In the genomic region with DNA sequence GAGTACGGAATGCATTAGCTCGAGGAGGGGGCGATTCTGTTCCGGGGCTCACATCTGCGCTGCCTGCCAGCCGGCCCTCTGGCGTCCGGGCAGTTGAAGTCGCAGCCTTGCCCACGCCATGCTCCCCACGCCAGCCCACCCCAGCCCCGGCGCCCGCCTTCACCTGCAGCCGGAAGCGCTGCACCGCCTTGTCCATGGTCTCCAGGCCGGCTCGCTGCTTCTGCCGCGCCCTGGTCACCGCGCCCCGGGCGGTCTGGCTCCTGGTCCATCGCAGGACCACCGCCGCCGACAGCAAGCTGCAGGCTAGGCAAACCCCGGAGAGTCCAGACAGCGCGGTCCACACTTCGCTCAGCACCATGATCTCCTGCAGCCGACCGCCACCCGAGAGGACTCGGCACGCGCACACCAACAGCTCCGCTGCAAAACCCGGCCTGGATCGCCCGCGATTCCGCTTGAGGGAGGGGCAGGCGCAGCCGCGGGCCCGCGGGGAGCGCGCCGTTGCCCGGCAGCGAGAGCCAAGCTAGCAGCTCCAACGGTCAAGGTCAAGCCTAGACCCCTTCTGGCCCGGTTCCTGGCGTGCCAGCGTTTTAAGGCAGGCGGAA, we compare ENCODE assay signal across 8 mouse cellular contexts. TPM values are rescaled to one million over a fixed set of nuclear protein-coding genes. Genes with fewer than 3 reads are reported as not detected.
DNase-seq lines count a peak whose midpoint lies in the region; ATAC-seq and TF ChIP-seq lines count a peak whose summit lies in the region.

No protein-coding gene starts in this region.

- peak overlapping the region; percentile 76 for H3ac ChIP-seq in C2C12 (ENCODE audit: control insufficient read depth, insufficient read length, low read depth)

- no peak for TF ChIP-seq EP300 in liver, embryonic 14.5 days (IDR thresholded peaks at IDR 0.05; ENCODE audit: low read depth)

- TF ChIP-seq POLR2A in bone marrow macrophage, adult 2 months (IDR thresholded peaks at IDR 0.05; ENCODE audit: borderline replicate concordance, low read depth, low read length), result no peak

- ATAC-seq in heart, embryonic 14.5 days (ENCODE audit: insufficient number of reproducible peaks, insufficient read depth, low FRiP score, low read depth), result peak; percentile 68
- ATAC-seq in liver, embryonic 14.5 days (ENCODE audit: insufficient read depth), result peak; percentile 53
- ATAC-seq in neural tube, embryonic 11.5 days (ENCODE audit: insufficient read depth, low FRiP score, low TSS enrichment), result peak; percentile 86
- ATAC-seq in stomach, embryonic 16.5 days (ENCODE audit: insufficient read depth, low FRiP score), result peak; percentile 78

- peak overlapping the region; percentile 68 for H3K9ac ChIP-seq in heart, embryonic 14.5 days (ENCODE audit: low read length)
- H3K9ac ChIP-seq in liver, embryonic 14.5 days (replicated peaks), result no peak overlapping the region; the same call in 1 of the 2 replicates
- peak overlapping the region; percentile 53 for H3K9ac ChIP-seq in neural tube, embryonic 11.5 days (ENCODE audit: low read length)
- peak overlapping the region; percentile 77 for H3K9ac ChIP-seq in stomach, embryonic 16.5 days (ENCODE audit: low read length)

- H3K4me2 ChIP-seq in heart, embryonic 14.5 days (ENCODE audit: low read length), result peak overlapping the region; percentile 100
- peak overlapping the region; percentile 57 for H3K4me2 ChIP-seq in liver, embryonic 14.5 days (ENCODE audit: low read depth)
- peak overlapping the region; percentile 94 for H3K4me2 ChIP-seq in neural tube, embryonic 11.5 days (ENCODE audit: low read depth)
- H3K4me2 ChIP-seq in stomach, embryonic 16.5 days (ENCODE audit: low read depth, low read length), result peak overlapping the region; percentile 97

- H3K79me2 ChIP-seq in C2C12 (ENCODE audit: control insufficient read depth, insufficient read depth), result no peaks in the 10 kb centered on the region

- peak; percentile 77 for DNase-seq in forebrain, embryonic 10.5 days (ENCODE audit: extremely low spot score, low spot score)
- peak; percentile 86 for DNase-seq in kidney, postnatal 10 days
- DNase-seq in liver, embryonic 14.5 days (ENCODE audit: low read depth in 3 of 3, low spot score in 3 of 3), result no peak
- peak; percentile 84 for DNase-seq in neural tube, embryonic 11.5 days (ENCODE audit: low spot score)

- no peaks in the 10 kb centered on the region for H3K9me3 ChIP-seq in forebrain, embryonic 10.5 days
- no peaks in the 10 kb centered on the region for H3K9me3 ChIP-seq in heart, embryonic 14.5 days (ENCODE audit: control insufficient read depth, low read length)
- no peaks in the 10 kb centered on the region for H3K9me3 ChIP-seq in liver, embryonic 14.5 days (ENCODE audit: control insufficient read depth, low read length)
- H3K9me3 ChIP-seq in neural tube, embryonic 11.5 days (ENCODE audit: control insufficient read depth, low read length), result no peaks in the 10 kb centered on the region
- no peaks in the 10 kb centered on the region for H3K9me3 ChIP-seq in stomach, embryonic 16.5 days (replicated peaks; ENCODE audit: control insufficient read depth, low read length)

- WGBS in forebrain, embryonic 10.5 days, result under 1% methylated on average over 60 of the region's 60 CpGs
- WGBS in heart, embryonic 14.5 days, result under 1% methylated on average over 60 of the region's 60 CpGs
- WGBS in liver, embryonic 14.5 days (ENCODE audit: insufficient replicate concordance), result under 1% methylated on average over 60 of the region's 60 CpGs
- under 1% methylated on average over 59 of the region's 60 CpGs for WGBS in neural tube, embryonic 11.5 days
- WGBS in stomach, embryonic 16.5 days, result under 1% methylated on average over 60 of the region's 60 CpGs

- H3K27me3 ChIP-seq in C2C12 (ENCODE audit: control insufficient read depth, insufficient read depth, insufficient read length), result peaks cover 53% of the 10 kb centered on the region
- peaks cover 86% of the 10 kb centered on the region for H3K27me3 ChIP-seq in forebrain, embryonic 10.5 days (ENCODE audit: poor library complexity, severe bottlenecking)
- H3K27me3 ChIP-seq in heart, embryonic 14.5 days (ENCODE audit: control insufficient read depth, insufficient read depth, low read length), result peaks cover 52% of the 10 kb centered on the region
- H3K27me3 ChIP-seq in liver, embryonic 14.5 days (ENCODE audit: control insufficient read depth, insufficient read depth, low read length), result peaks cover 40% of the 10 kb centered on the region
- peaks cover 40% of the 10 kb centered on the region for H3K27me3 ChIP-seq in neural tube, embryonic 11.5 days (ENCODE audit: control insufficient read depth, insufficient read depth, low read length)
- peaks cover 30% of the 10 kb centered on the region for H3K27me3 ChIP-seq in stomach, embryonic 16.5 days (ENCODE audit: control insufficient read depth, insufficient read depth, low read length)

- H3K79me3 ChIP-seq in C2C12 (ENCODE audit: low read depth), result no peaks in the 10 kb centered on the region

- H3K36me3 ChIP-seq in C2C12 (ENCODE audit: control insufficient read depth, insufficient read depth), result no peaks in the 10 kb centered on the region
- H3K36me3 ChIP-seq in forebrain, embryonic 10.5 days (replicated peaks), result no peaks in the 10 kb centered on the region
- H3K36me3 ChIP-seq in heart, embryonic 14.5 days (ENCODE audit: control insufficient read depth, insufficient read depth, low read length), result no peaks in the 10 kb centered on the region
- H3K36me3 ChIP-seq in liver, embryonic 14.5 days (replicated peaks; ENCODE audit: control insufficient read depth, insufficient read depth, low read depth), result no peaks in the 10 kb centered on the region
- H3K36me3 ChIP-seq in neural tube, embryonic 11.5 days (ENCODE audit: control insufficient read depth, insufficient read depth, low read length), result no peaks in the 10 kb centered on the region
- H3K36me3 ChIP-seq in stomach, embryonic 16.5 days (ENCODE audit: control insufficient read depth, insufficient read depth, low read length), result no peaks in the 10 kb centered on the region

- H3K4me1 ChIP-seq in bone marrow macrophage, adult 2 months (ENCODE audit: control insufficient read depth, insufficient read depth, low read length), result no peaks in the 10 kb centered on the region
- H3K4me1 ChIP-seq in forebrain, embryonic 10.5 days, result peaks cover 29% of the 10 kb centered on the region
- H3K4me1 ChIP-seq in heart, embryonic 14.5 days (ENCODE audit: control insufficient read depth in 2 of 2, insufficient read depth in 2 of 2, low read length in 2 of 2), result 0 out of 4 replicates have a peak, but pooled peaks cover 3 to 5% of the 10 kb centered on the region in 2 experiments
- H3K4me1 ChIP-seq in liver, embryonic 14.5 days (replicated peaks; ENCODE audit: control insufficient read depth in 2 of 2, insufficient read depth in 2 of 2, low read length in 1 of 2), result 0 out of 4 replicates have a peak, but pooled peaks cover 0 to 2% of the 10 kb centered on the region in 2 experiments
- H3K4me1 ChIP-seq in neural tube, embryonic 11.5 days (ENCODE audit: control insufficient read depth, insufficient read depth, low read length), result no peaks in the 10 kb centered on the region
- 0 out of 2 replicates have a peak, but pooled peaks cover 2% of the 10 kb centered on the region for H3K4me1 ChIP-seq in stomach, embryonic 16.5 days (ENCODE audit: control insufficient read depth, insufficient read depth, low read length)

- H3K4me3 ChIP-seq in C2C12 (ENCODE audit: insufficient read depth, poor library complexity, severe bottlenecking), result peak overlapping the region; percentile 6
- H3K4me3 ChIP-seq in bone marrow macrophage, adult 2 months (ENCODE audit: insufficient read depth, low read length), result peak overlapping the region; percentile 69
- H3K4me3 ChIP-seq in forebrain, embryonic 10.5 days, result peak overlapping the region; percentile 73
- H3K4me3 ChIP-seq in heart, embryonic 14.5 days (ENCODE audit: control insufficient read depth in 1 of 2, insufficient read depth in 1 of 2, low read depth in 1 of 2, low read length in 2 of 2), result peak overlapping the region; percentile 62 to 66
- H3K4me3 ChIP-seq in liver, embryonic 14.5 days (ENCODE audit: insufficient read depth in 1 of 2, low read depth in 2 of 2, low read length in 2 of 2), result peak overlapping the region; percentile 58 to 59
- peak overlapping the region; percentile 51 for H3K4me3 ChIP-seq in neural tube, embryonic 11.5 days (ENCODE audit: low read depth, low read length)
- peak overlapping the region; percentile 70 for H3K4me3 ChIP-seq in stomach, embryonic 16.5 days (replicated peaks; ENCODE audit: low read length)

- no peak for TF ChIP-seq CTCF in C2C12 (IDR thresholded peaks at IDR 0.05; ENCODE audit: control insufficient read depth, insufficient read depth, insufficient read length)
- no peak for TF ChIP-seq CTCF in bone marrow macrophage, adult 2 months (IDR thresholded peaks at IDR 0.05; ENCODE audit: low read depth, low read length)
- no peak for TF ChIP-seq CTCF in liver, embryonic 14.5 days (IDR thresholded peaks at IDR 0.05; ENCODE audit: low read depth)

- no peak overlapping the region for H3K27ac ChIP-seq in bone marrow macrophage, adult 2 months (ENCODE audit: insufficient read depth, low read depth, low read length)
- H3K27ac ChIP-seq in forebrain, embryonic 10.5 days, result peak overlapping the region; percentile 79
- no peak overlapping the region for H3K27ac ChIP-seq in heart, embryonic 14.5 days (replicated peaks in 1 of 2; ENCODE audit: control insufficient read depth in 1 of 2, insufficient read depth in 1 of 2, low read depth in 2 of 2, low read length in 2 of 2)
- H3K27ac ChIP-seq in liver, embryonic 14.5 days, result no peak overlapping the region
- no peak overlapping the region for H3K27ac ChIP-seq in neural tube, embryonic 11.5 days (ENCODE audit: low read depth, low read length)
- H3K27ac ChIP-seq in stomach, embryonic 16.5 days (ENCODE audit: low read length), result peak overlapping the region; percentile 49; the same call in 1 of the 2 replicates

RNA-seq across cellular contexts. Expression of a gene that starts 0.3 kb away (rescaled TPM):
- polyA plus RNA-seq in C2C12 (2012; fragmentation: generic; extraction: Trizol), result 0.06 TPM
- not detected in 2 replicates for polyA plus RNA-seq in bone marrow macrophage, adult 2 months (2012; ENCODE audit: insufficient read depth, insufficient read length, missing spikeins)
- polyA plus RNA-seq in forebrain, embryonic 10.5 days (2016; fragmentation: Nextera tagmentation; extraction: Ambion mirVana), result 1.9 and 2.3 TPM in 2 replicates
- polyA plus RNA-seq in heart, embryonic 14.5 days (2014; fragmentation: Nextera tagmentation; extraction: Ambion mirVana), result 1.1 and 1.9 TPM in 2 replicates
- 4.0 and 4.1 TPM in 2 replicates for polyA plus RNA-seq in liver, embryonic 14.5 days (2012; rRNA removed)
- 3.8 and 5.4 TPM in 2 replicates for polyA plus RNA-seq in liver, embryonic 14.5 days (2014; fragmentation: Nextera tagmentation; extraction: Ambion mirVana)
- 1.9 and 2.1 TPM in 2 replicates for polyA plus RNA-seq in neural tube, embryonic 11.5 days (2014; fragmentation: Nextera tagmentation; extraction: Ambion mirVana)
- 14.0 and 15.9 TPM in 2 replicates for polyA plus RNA-seq in stomach, embryonic 16.5 days (2015; fragmentation: Nextera tagmentation; extraction: Ambion mirVana)

RNA-seq across cellular contexts. Expression of a gene that starts 36.3 kb away (rescaled TPM):
- 12.0 TPM for polyA plus RNA-seq in C2C12 (2012; fragmentation: generic; extraction: Trizol)
- 12.4 and 12.8 TPM in 2 replicates for polyA plus RNA-seq in bone marrow macrophage, adult 2 months (2012; ENCODE audit: insufficient read depth, insufficient read length, missing spikeins)
- 17.3 and 18.0 TPM in 2 replicates for polyA plus RNA-seq in forebrain, embryonic 10.5 days (2016; fragmentation: Nextera tagmentation; extraction: Ambion mirVana)
- 30.3 and 30.5 TPM in 2 replicates for polyA plus RNA-seq in heart, embryonic 14.5 days (2014; fragmentation: Nextera tagmentation; extraction: Ambion mirVana)
- polyA plus RNA-seq in liver, embryonic 14.5 days (2012; rRNA removed), result 3.7 and 4.4 TPM in 2 replicates
- polyA plus RNA-seq in liver, embryonic 14.5 days (2014; fragmentation: Nextera tagmentation; extraction: Ambion mirVana), result 7.0 and 8.6 TPM in 2 replicates
- 21.0 and 21.2 TPM in 2 replicates for polyA plus RNA-seq in neural tube, embryonic 11.5 days (2014; fragmentation: Nextera tagmentation; extraction: Ambion mirVana)
- polyA plus RNA-seq in stomach, embryonic 16.5 days (2015; fragmentation: Nextera tagmentation; extraction: Ambion mirVana), result 18.5 and 18.8 TPM in 2 replicates

RNA-seq across cellular contexts. Expression of a gene that starts 57.5 kb away (rescaled TPM):
- 769 TPM for polyA plus RNA-seq in C2C12 (2012; fragmentation: generic; extraction: Trizol)
- 470 and 523 TPM in 2 replicates for polyA plus RNA-seq in bone marrow macrophage, adult 2 months (2012; ENCODE audit: insufficient read depth, insufficient read length, missing spikeins)
- polyA plus RNA-seq in forebrain, embryonic 10.5 days (2016; fragmentation: Nextera tagmentation; extraction: Ambion mirVana), result 440 and 449 TPM in 2 replicates
- polyA plus RNA-seq in heart, embryonic 14.5 days (2014; fragmentation: Nextera tagmentation; extraction: Ambion mirVana), result 1,366 and 1,395 TPM in 2 replicates
- 181 and 298 TPM in 2 replicates for polyA plus RNA-seq in liver, embryonic 14.5 days (2012; rRNA removed)
- 426 and 440 TPM in 2 replicates for polyA plus RNA-seq in liver, embryonic 14.5 days (2014; fragmentation: Nextera tagmentation; extraction: Ambion mirVana)
- polyA plus RNA-seq in neural tube, embryonic 11.5 days (2014; fragmentation: Nextera tagmentation; extraction: Ambion mirVana), result 455 and 456 TPM in 2 replicates
- polyA plus RNA-seq in stomach, embryonic 16.5 days (2015; fragmentation: Nextera tagmentation; extraction: Ambion mirVana), result 512 and 553 TPM in 2 replicates

RNA-seq across cellular contexts. Expression of a gene that starts 57.7 kb away (rescaled TPM):
- polyA plus RNA-seq in C2C12 (2012; fragmentation: generic; extraction: Trizol), result 42.6 TPM
- 28.2 and 29.0 TPM in 2 replicates for polyA plus RNA-seq in bone marrow macrophage, adult 2 months (2012; ENCODE audit: insufficient read depth, insufficient read length, missing spikeins)
- polyA plus RNA-seq in forebrain, embryonic 10.5 days (2016; fragmentation: Nextera tagmentation; extraction: Ambion mirVana), result 61.8 and 68.1 TPM in 2 replicates
- polyA plus RNA-seq in heart, embryonic 14.5 days (2014; fragmentation: Nextera tagmentation; extraction: Ambion mirVana), result 54.1 and 55.9 TPM in 2 replicates
- 13.4 and 14.5 TPM in 2 replicates for polyA plus RNA-seq in liver, embryonic 14.5 days (2012; rRNA removed)
- polyA plus RNA-seq in liver, embryonic 14.5 days (2014; fragmentation: Nextera tagmentation; extraction: Ambion mirVana), result 24.1 and 27.0 TPM in 2 replicates
- 74.2 and 84.9 TPM in 2 replicates for polyA plus RNA-seq in neural tube, embryonic 11.5 days (2014; fragmentation: Nextera tagmentation; extraction: Ambion mirVana)
- polyA plus RNA-seq in stomach, embryonic 16.5 days (2015; fragmentation: Nextera tagmentation; extraction: Ambion mirVana), result 65.9 and 67.1 TPM in 2 replicates

Comparison
In these comparisons a context has a peak if more than half of its experiments do, and no peak if none do; other contexts are left out.
1. H3K4me3 ChIP-seq: peak in every context shown above with its lines; median percentile 73 in forebrain, embryonic 10.5 days; 70 in stomach, embryonic 16.5 days; 69 in bone marrow macrophage, adult 2 months; 64 in heart, embryonic 14.5 days; 58 in liver, embryonic 14.5 days; 51 in neural tube, embryonic 11.5 days; 6 in C2C12.
2. H3K27ac ChIP-seq: peak in forebrain, embryonic 10.5 days (single experiment) and stomach, embryonic 16.5 days (single experiment); none in bone marrow macrophage, adult 2 months (single experiment), heart, embryonic 14.5 days (0 of 2), liver, embryonic 14.5 days (single experiment) and neural tube, embryonic 11.5 days (single experiment).
3. DNase-seq: peak in forebrain, embryonic 10.5 days (single experiment), kidney, postnatal 10 days (single experiment) and neural tube, embryonic 11.5 days (single experiment); none in liver, embryonic 14.5 days (0 of 3).
4. Peak in every context shown above with its lines, with median percentiles within 50 percentile points of each other: ATAC-seq and H3K4me2 ChIP-seq.